Mouse (Mus musculus): ENCODE measurements around the gene Hnrnpul1. TPM values are rescaled to one million over a fixed set of nuclear protein-coding genes. Genes with fewer than 3 reads are reported as not detected.

Hnrnpul1 gene
- polyA plus RNA-seq (2012; fragmentation: generic; extraction: Trizol), result 10 to 100 TPM; 17.9 to 86.2 TPM

GRCm38 (mm10) chr7:25754738-25755467 lies at the start of gene Hnrnpul1:
TSS of gene Hnrnpul1 (minus strand) at chr7:25754757.

GRCm38 (mm10) chr7:25788220-25789128 lies 33.9 kb upstream of the Hnrnpul1 start, which contains the start of gene Axl:
TSS of gene Axl (minus strand) at chr7:25788705.

GRCm38 (mm10) chr7:25718788-25719417 lies 35.7 kb downstream of the Hnrnpul1 start, which contains the start of gene Ccdc97:
TSS of gene Ccdc97 (minus strand) at chr7:25719088.

GRCm38 (mm10) chr7:25686680-25687531 lies 67.7 kb downstream of the Hnrnpul1 start, which contains the start of gene Tgfb1:
TSS of gene Tgfb1 (plus strand) at chr7:25687002.

GRCm38 (mm10) chr7:25680514-25681258 lies 73.9 kb downstream of the Hnrnpul1 start, which contains the start of gene B9d2:
TSS of gene B9d2 (plus strand) at chr7:25680780.

GRCm38 (mm10) chr7:25674719-25675300 lies 79.7 kb downstream of the Hnrnpul1 start, which contains the start of gene Tmem91:
TSS of gene Tmem91 (minus strand) at chr7:25675166.

Other genes starting within 250 kb of the Hnrnpul1 start
- gene Ceacam2, start 214.9 kb downstream of the Hnrnpul1 start, polyA plus RNA-seq (2012; fragmentation: generic; extraction: Trizol), result under 1 TPM in 1 of 2 experiments, not detected in 1; 0.04 TPM
- not detected for gene Erich4, start 138.9 kb downstream of the Hnrnpul1 start, polyA plus RNA-seq (2012; fragmentation: generic; extraction: Trizol)
- 10 to 100 TPM in 1 of 2 experiments, 1 to 10 TPM in 1; 7.0 to 14.4 TPM for gene Dmac2, start 135.3 kb downstream of the Hnrnpul1 start, polyA plus RNA-seq (2012; fragmentation: generic; extraction: Trizol)
- gene B3gnt8, start 128.1 kb downstream of the Hnrnpul1 start, polyA plus RNA-seq (2012; fragmentation: generic; extraction: Trizol), result 1 to 10 TPM in 1 of 2 experiments, under 1 TPM in 1; 0.14 to 2.1 TPM
- 10 to 100 TPM; 30.2 to 65.1 TPM for gene Bckdha, start 95.8 kb downstream of the Hnrnpul1 start, polyA plus RNA-seq (2012; fragmentation: generic; extraction: Trizol)
- gene Exosc5, start 95.6 kb downstream of the Hnrnpul1 start, polyA plus RNA-seq (2012; fragmentation: generic; extraction: Trizol), result 100 to 1,000 TPM in 1 of 2 experiments, 10 to 100 TPM in 1; 39.9 to 113 TPM
- gene Tmem91, start 79.6 kb downstream of the Hnrnpul1 start, polyA plus RNA-seq (2012; fragmentation: generic; extraction: Trizol), result under 1 TPM; 0.27 to 0.67 TPM
- 10 to 100 TPM; 34.6 to 49.2 TPM for gene B9d2, start 74.0 kb downstream of the Hnrnpul1 start, polyA plus RNA-seq (2012; fragmentation: generic; extraction: Trizol)
- gene Tgfb1, start 67.8 kb downstream of the Hnrnpul1 start, polyA plus RNA-seq (2012; fragmentation: generic; extraction: Trizol), result 10 to 100 TPM; 24.1 to 38.0 TPM
- 10 to 100 TPM; 15.8 to 31.3 TPM for gene Ccdc97, start 35.7 kb downstream of the Hnrnpul1 start, polyA plus RNA-seq (2012; fragmentation: generic; extraction: Trizol)
- 100 to 1,000 TPM in 1 of 2 experiments, 10 to 100 TPM in 1; 96.8 to 112 TPM for gene Axl, start 33.9 kb upstream of the Hnrnpul1 start, polyA plus RNA-seq (2012; fragmentation: generic; extraction: Trizol)
- under 1 TPM; 0.04 to 0.40 TPM for gene Cyp2s1, start 62.2 kb upstream of the Hnrnpul1 start, polyA plus RNA-seq (2012; fragmentation: generic; extraction: Trizol)
- gene Cyp2b10, start 142.9 kb upstream of the Hnrnpul1 start, polyA plus RNA-seq (2012; fragmentation: generic; extraction: Trizol), result not detected

All from C3H10T1/2 (cell line).